Mouse (Mus musculus) embryonic facial prominence, embryonic 11.5 days (tissue): ENCODE results near the gene Mtm1. TPM values are rescaled to one million over a fixed set of nuclear protein-coding genes. Genes with fewer than 3 reads are reported as not detected.
"Not testable (repeated sequence)": the region's sequence is repeated elsewhere in the genome, so short reads cannot be mapped to it uniquely, and the experiment has no call there.

Source experiments
- ATAC-seq: fragments of 200-750 bp; cut with Nextera tagmentation; replicated peaks from 2 replicates; pipeline ENCODE4 v1.8.0; 2017; ENCODE audit warnings: low read depth; ENCODE audit not compliant: insufficient number of reproducible peaks, low FRiP score, low TSS enrichment
- DNase-seq: peaks from one replicate; pipeline ENCODE4 v3.0.0-alpha.2; 2015; ENCODE audit warnings: low spot score
- H3K27ac ChIP-seq: fragments of 300-500 bp; sonication (generic); replicated peaks from 2 replicates; pipeline ENCODE4 v1.5.1; 2014; ENCODE audit warnings: mild to moderate bottlenecking, low read depth, low read length, control low read depth
- H3K27me3 ChIP-seq: fragments of 300-500 bp; sonication (generic); 2 replicates; pipeline ENCODE4 v1.6.1; 2014; ENCODE audit warnings: mild to moderate bottlenecking, low read length, moderate library complexity, mixed read lengths; ENCODE audit not compliant: control insufficient read depth, insufficient read depth
- H3K36me3 ChIP-seq: fragments of 300-500 bp; sonication (generic); replicated peaks from 2 replicates; pipeline ENCODE4 v1.6.1; 2014; ENCODE audit warnings: low read depth, mild to moderate bottlenecking, low read length, moderate library complexity, mixed read lengths; ENCODE audit not compliant: control insufficient read depth, insufficient read depth
- H3K4me1 ChIP-seq: fragments of 300-500 bp; sonication (generic); 2 replicates; pipeline ENCODE4 v1.6.1; 2014; ENCODE audit warnings: low read length, mixed read lengths; ENCODE audit not compliant: control insufficient read depth, insufficient read depth
- H3K4me2 ChIP-seq: fragments of 300-500 bp; sonication (generic); 2 replicates; pipeline ENCODE4 v1.6.1; 2014; ENCODE audit warnings: low read depth, mild to moderate bottlenecking, control low read depth, low read length, moderate library complexity
- H3K4me3 ChIP-seq: fragments of 300-500 bp; sonication (generic); 2 replicates; pipeline ENCODE4 v1.5.1; 2014; ENCODE audit warnings: low read depth, low read length, control low read depth
- H3K9ac ChIP-seq: fragments of 300-500 bp; sonication (generic); replicated peaks from 2 replicates; pipeline ENCODE4 v1.6.1; 2014; ENCODE audit warnings: mild to moderate bottlenecking, control low read depth, low read length
- H3K9me3 ChIP-seq: fragments of 300-500 bp; sonication (generic); replicated peaks from 2 replicates; pipeline ENCODE4 v1.6.1; 2016; ENCODE audit warnings: mild to moderate bottlenecking, low read length, inconsistent platforms, mixed read lengths; ENCODE audit not compliant: control insufficient read depth
- WGBS: fragments of 180-500 bp; shearing (Covaris S2); extraction: QIAGEN DNeasy Blood & Tissue Kit; methylation state at CpG from one replicate; pipeline ENCODE4 v1.1.7; 2014; 5-methylcytosine and 5-hydroxymethylcytosine counted together
- polyA plus RNA-seq: library from polyadenylated mRNA; unstranded; fragments of >200 nt; fragmentation: Nextera tagmentation; extraction: Ambion mirVana; gene quantifications from 2 replicates; pipeline ENCODE4 v1.2.1, GENCODE M21; 2014

Gene Mtm1
- polyA plus RNA-seq, 1 experiment from 2014 or later: 3.5 TPM

DNA sequence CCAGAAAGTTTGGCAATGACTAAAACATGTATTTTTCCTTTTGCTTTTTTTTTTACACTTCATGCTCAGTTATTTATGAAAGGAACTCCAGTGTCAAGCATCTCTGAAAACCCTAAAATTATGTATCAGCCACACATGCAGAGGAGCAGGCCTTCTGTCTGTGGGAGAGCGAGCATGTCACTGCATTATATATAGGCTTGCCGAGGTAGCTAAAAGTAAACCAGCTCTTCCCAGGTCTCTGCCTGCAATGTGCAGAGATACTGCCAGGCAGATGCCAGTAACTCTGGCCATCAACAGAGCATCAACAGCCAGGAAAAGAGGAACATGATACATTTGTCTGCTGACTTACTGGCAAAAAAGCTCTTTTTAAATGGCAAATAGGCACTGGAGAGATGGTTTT lies 83.6 kb downstream of the Mtm1 start:
- ATAC-seq (no peak), DNase-seq (no peak)
- Histone ChIP-seq H3K9ac (no peak overlapping the region), H3K4me3 (no peak overlapping the region), H3K36me3 (no peaks in the 10 kb centered on the region), H3K9me3 (no peaks in the 10 kb centered on the region), H3K27ac (no peak overlapping the region), H3K27me3 (no peaks in the 10 kb centered on the region), H3K4me1 (no peaks in the 10 kb centered on the region), H3K4me2 (no peak overlapping the region)
- 75% methylated on average over 2 of the region's 2 CpGs for WGBS

DNA sequence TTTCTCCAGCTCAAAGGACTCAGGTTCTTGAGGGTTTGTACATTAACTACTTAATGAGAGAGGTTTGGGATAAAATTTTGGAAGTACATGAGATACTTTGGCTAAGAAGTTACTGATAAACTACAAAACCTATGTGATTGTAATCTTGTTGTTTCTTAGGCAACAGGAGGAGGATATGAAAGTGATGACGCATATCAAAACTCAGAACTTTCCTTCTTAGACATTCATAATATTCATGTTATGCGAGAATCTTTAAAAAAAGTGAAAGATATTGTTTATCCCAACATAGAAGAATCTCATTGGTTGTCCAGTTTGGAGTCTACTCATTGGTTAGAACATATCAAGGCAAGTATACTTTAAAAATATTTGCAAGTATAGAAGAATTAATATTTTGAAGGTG lies 85.4 kb downstream of the Mtm1 start:
- H3K36me3 ChIP-seq: no peaks in the 10 kb centered on the region
- no peak overlapping the region for H3K4me2 ChIP-seq
- no peak overlapping the region for H3K27ac ChIP-seq
- no peak overlapping the region for H3K9ac ChIP-seq
- 86% methylated on average over 2 of the region's 2 CpGs for WGBS
- no peak for ATAC-seq
- no peaks in the 10 kb centered on the region for H3K9me3 ChIP-seq
- DNase-seq: no peak
- no peak overlapping the region for H3K4me3 ChIP-seq
- H3K27me3 ChIP-seq: no peaks in the 10 kb centered on the region
- no peaks in the 10 kb centered on the region for H3K4me1 ChIP-seq

DNA sequence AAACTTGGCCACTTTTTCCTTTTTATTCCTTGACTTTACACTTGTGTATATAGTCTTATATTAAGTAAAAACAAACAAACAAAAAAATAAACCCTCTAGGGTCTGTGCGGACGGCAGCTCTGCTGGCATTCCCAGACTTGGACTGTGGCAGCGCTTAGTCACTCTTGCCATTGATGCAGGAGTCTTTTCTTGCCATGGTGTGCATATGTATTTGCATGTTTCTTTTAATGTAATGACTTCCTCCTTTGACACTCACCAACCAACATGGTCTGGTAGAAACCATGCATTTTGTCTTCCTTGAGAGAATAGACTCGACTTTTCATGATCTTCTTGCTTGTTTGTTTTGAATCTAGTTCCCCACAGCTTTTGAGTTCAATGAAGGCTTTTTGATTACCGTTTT lies 91.6 kb downstream of the Mtm1 start:
- H3K27ac ChIP-seq: no peak overlapping the region
- no peak for DNase-seq
- H3K27me3 ChIP-seq: no peaks in the 10 kb centered on the region
- no peak overlapping the region for H3K9ac ChIP-seq
- H3K9me3 ChIP-seq: no peaks in the 10 kb centered on the region
- H3K4me2 ChIP-seq: no peak overlapping the region
- H3K36me3 ChIP-seq: no peaks in the 10 kb centered on the region
- 87% methylated on average over 5 of the region's 5 CpGs for WGBS
- no peak for ATAC-seq
- H3K4me3 ChIP-seq: no peak overlapping the region
- H3K4me1 ChIP-seq: no peaks in the 10 kb centered on the region

DNA sequence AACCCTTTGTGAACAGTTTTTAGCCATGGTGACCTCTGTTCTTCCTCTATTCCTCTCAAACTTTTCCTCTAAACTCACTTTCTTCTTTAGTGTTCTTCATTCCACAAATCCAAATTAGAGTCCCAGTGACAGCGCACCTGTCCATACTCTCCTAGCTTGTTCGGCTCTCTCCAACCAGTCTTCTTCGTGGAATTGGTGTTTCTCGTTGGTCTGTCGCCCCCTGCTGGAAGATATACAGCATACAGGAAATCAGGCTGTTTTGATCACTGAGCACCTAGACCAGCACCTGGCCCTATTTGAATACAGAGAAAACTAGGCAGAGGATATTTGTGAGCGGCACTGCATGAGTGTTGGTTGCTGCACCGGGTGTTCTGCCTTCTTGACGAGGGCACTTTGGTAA lies 100.7 kb downstream of the Mtm1 start:
- H3K9ac ChIP-seq: no peak overlapping the region
- H3K36me3 ChIP-seq: no peaks in the 10 kb centered on the region
- no peaks in the 10 kb centered on the region for H3K9me3 ChIP-seq
- DNase-seq: peak; percentile 45
- 35% methylated on average over 8 of the region's 8 CpGs for WGBS
- no peak overlapping the region for H3K4me3 ChIP-seq
- no peak overlapping the region for H3K4me2 ChIP-seq
- ATAC-seq: no peak
- H3K4me1 ChIP-seq: no peaks in the 10 kb centered on the region
- no peaks in the 10 kb centered on the region for H3K27me3 ChIP-seq
- no peak overlapping the region for H3K27ac ChIP-seq

DNA sequence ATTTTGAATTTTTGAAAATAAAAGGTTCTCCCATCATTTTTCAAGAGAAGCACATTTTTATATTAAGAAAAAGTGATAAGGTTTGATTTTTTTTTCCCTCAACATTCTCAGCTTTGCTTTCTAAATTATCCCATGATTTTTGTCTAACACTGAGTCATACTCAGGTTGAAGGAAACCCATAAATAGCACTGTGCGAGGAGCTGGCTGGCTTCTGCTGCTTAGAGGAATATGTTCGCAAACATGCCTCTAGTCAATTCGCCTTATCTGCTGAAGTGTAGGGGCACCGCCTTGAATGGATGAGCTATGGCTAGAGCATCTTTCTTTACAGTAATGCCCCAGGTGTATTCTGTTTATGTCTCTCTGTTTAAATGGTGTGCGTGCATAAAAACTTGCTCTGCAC lies 103.8 kb downstream of the Mtm1 start:
- Histone ChIP-seq H3K4me2 (no peak overlapping the region), H3K9me3 (no peaks in the 10 kb centered on the region), H3K4me1 (no peaks in the 10 kb centered on the region), H3K9ac (no peak overlapping the region), H3K4me3 (no peak overlapping the region), H3K27ac (no peak overlapping the region), H3K36me3 (no peaks in the 10 kb centered on the region), H3K27me3 (no peaks in the 10 kb centered on the region)
- ATAC-seq: no peak
- no peak for DNase-seq
- 90% methylated on average over 5 of the region's 5 CpGs for WGBS

DNA sequence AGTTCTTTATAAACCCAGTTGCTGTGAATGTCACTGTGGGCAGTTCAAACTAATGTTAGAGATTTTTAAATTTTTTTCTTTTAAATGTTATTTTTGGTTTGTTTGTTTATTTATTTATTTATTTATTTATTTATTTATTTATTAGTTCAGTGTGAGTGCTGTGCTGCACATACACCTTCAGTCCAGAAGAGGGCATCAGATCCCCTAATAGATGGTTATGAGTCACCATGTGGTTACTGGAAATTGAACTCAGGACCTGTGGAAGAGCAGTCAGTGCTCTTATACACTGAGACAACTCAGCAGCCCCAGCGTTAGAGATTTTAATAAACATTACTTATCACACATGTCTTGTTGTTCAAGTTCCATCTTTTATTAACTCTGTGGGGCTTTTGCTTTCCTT lies 141.5 kb downstream of the Mtm1 start:
- no peak for ATAC-seq
- H3K4me2 ChIP-seq: no peak overlapping the region
- 80% methylated on average over 1 of the region's 1 CpGs for WGBS

DNA sequence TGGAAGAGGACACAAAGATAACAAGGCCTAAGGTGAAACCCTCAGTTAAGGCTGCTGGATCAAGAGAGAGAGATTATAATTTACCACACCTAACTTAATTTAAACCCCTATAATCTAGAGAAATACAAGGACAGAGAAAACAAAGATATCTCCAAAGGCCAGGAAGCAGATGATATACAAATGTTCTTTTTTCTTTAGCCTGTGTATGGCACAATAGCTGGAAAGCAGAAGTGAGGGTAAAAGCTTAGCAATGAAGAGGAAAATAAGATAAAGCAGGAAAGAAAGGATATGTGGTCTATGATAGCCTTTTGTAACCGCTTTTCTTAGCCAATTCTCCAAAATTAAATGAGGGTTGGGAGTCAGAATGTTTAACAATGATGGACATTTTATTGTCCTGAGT lies 144.8 kb downstream of the Mtm1 start:
- ATAC-seq (no peak), DNase-seq (no peak)
- Histone ChIP-seq H3K9ac (no peak overlapping the region), H3K27ac (no peak overlapping the region), H3K4me1 (no peaks in the 10 kb centered on the region), H3K27me3 (no peaks in the 10 kb centered on the region), H3K4me2 (no peak overlapping the region), H3K36me3 (no peaks in the 10 kb centered on the region), H3K9me3 (no peaks in the 10 kb centered on the region), H3K4me3 (no peak overlapping the region)
- WGBS: 64% methylated on average over 1 of the region's 1 CpGs

More for the DNA sequence above, 141.5 kb downstream of the Mtm1 start:
- no peaks in the 10 kb centered on the region for H3K36me3 ChIP-seq
- no peaks in the 10 kb centered on the region for H3K4me1 ChIP-seq
- H3K9me3 ChIP-seq: no peaks in the 10 kb centered on the region
- no peak for DNase-seq
- no peak overlapping the region for H3K4me3 ChIP-seq
- H3K27me3 ChIP-seq: no peaks in the 10 kb centered on the region
- no peak overlapping the region for H3K9ac ChIP-seq
- no peak overlapping the region for H3K27ac ChIP-seq

DNA sequence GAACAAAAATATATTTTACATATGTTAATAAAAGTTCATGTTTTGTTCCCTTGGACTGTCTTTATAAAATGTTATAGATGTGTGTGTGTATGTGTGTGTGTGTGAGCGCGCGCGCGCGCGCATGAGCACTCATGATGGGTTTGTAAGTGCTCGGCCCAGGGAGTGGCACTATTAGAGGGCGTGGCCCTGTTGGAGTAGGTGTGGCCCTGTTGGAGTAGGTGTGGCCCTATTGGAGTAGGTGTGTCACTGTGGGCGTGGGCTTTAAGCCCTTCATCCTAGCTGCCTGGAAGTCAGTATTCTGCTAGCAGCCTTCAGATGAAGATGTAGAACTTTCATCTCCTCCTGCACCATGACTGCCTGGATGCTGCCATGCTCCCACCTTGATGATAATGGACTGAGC lies 151.2 kb downstream of the Mtm1 start:
- not testable (repeated sequence) for DNase-seq, H3K27me3 ChIP-seq, ATAC-seq, H3K36me3 ChIP-seq, H3K9ac ChIP-seq, H3K4me3 ChIP-seq, H3K9me3 ChIP-seq, H3K4me2 ChIP-seq, H3K4me1 ChIP-seq, H3K27ac ChIP-seq
- 86% methylated on average over 10 of the region's 10 CpGs for WGBS
